Mouse (Mus musculus) hindbrain, embryonic 14.5 days (tissue): ENCODE measurements around the gene Mybpc3. TPM values are rescaled to one million over a fixed set of nuclear protein-coding genes. Genes with fewer than 3 reads are reported as not detected.
A peak's percentile ranks its signal among the peaks of the same experiment; 100 is the strongest.

Experiments used
- ATAC-seq: fragments of 200-750 bp; cut with Nextera tagmentation; 2 replicates; pipeline ENCODE4 v1.8.0; 2017; ENCODE audit warnings: moderate number of reproducible peaks, mild to moderate bottlenecking, moderate TSS enrichment, moderate library complexity; ENCODE audit not compliant: low FRiP score
- DNase-seq: peaks from one replicate; pipeline ENCODE4 v3.0.0-alpha.2; 2015; ENCODE audit warnings: low spot score
- H3K27ac ChIP-seq: fragments of 300-500 bp; sonication (generic); 2 replicates; pipeline ENCODE4 v1.5.1; 2014; ENCODE audit warnings: mild to moderate bottlenecking, moderate library complexity
- H3K27me3 ChIP-seq: fragments of 300-500 bp; sonication (generic); 2 replicates; pipeline ENCODE4 v1.6.1; 2014; ENCODE audit warnings: mild to moderate bottlenecking, low read length, mixed read lengths; ENCODE audit not compliant: control insufficient read depth, insufficient read depth
- H3K36me3 ChIP-seq: fragments of 300-500 bp; sonication (generic); replicated peaks from 2 replicates; pipeline ENCODE4 v1.6.1; 2014; ENCODE audit not compliant: control insufficient read depth, insufficient read depth
- H3K4me1 ChIP-seq: fragments of 300-500 bp; sonication (generic); replicated peaks from 2 replicates; pipeline ENCODE4 v1.6.1; 2014; ENCODE audit warnings: antibody characterized with exemption, low read length, mixed read lengths; ENCODE audit not compliant: control insufficient read depth, insufficient read depth
- H3K4me2 ChIP-seq: fragments of 300-500 bp; sonication (generic); replicated peaks from 2 replicates; pipeline ENCODE4 v1.6.1; 2014; ENCODE audit warnings: mild to moderate bottlenecking, moderate library complexity
- H3K4me3 ChIP-seq: fragments of 300-500 bp; sonication (generic); replicated peaks from 2 replicates; pipeline ENCODE4 v1.5.1; 2014; ENCODE audit warnings: mild to moderate bottlenecking, low read length
- H3K9ac ChIP-seq: fragments of 300-500 bp; sonication (generic); 2 replicates; pipeline ENCODE4 v1.6.1; 2014
- H3K9me3 ChIP-seq: fragments of 300-500 bp; sonication (generic); 2 replicates; pipeline ENCODE4 v1.6.1; 2016; ENCODE audit warnings: low read length; ENCODE audit not compliant: control insufficient read depth
- WGBS: fragments of 180-500 bp; shearing (Covaris S2); extraction: QIAGEN DNeasy Blood & Tissue Kit; methylation state at CpG from one replicate; pipeline ENCODE4 v1.1.7; 2014; 5-methylcytosine and 5-hydroxymethylcytosine counted together
- polyA plus RNA-seq: library from polyadenylated mRNA; unstranded; fragments of >200 nt; fragmentation: Nextera tagmentation; extraction: Ambion mirVana; gene quantifications from 2 replicates; pipeline ENCODE4 v1.2.1, GENCODE M21; 2014

The Mybpc3 gene
- polyA plus RNA-seq, 1 experiment from 2014 or later = not detected

- Histone ChIP-seq H3K9me3 (no peaks in the 10 kb centered on the region), H3K36me3 (no peaks in the 10 kb centered on the region), H3K9ac (peak overlapping the region; percentile 49), H3K4me2 (peak overlapping the region; percentile 62), H3K27me3 (0 out of 2 replicates have a peak, but pooled peaks cover 4% of the 10 kb centered on the region), H3K27ac (no peak overlapping the region), H3K4me1 (peaks cover 6% of the 10 kb centered on the region; the same call in 1 of the 2 replicates), H3K4me3 (peak overlapping the region; percentile 29)
- DNase-seq (no peak), ATAC-seq (no peak)
- 32% methylated on average over 12 of the region's 12 CpGs for WGBS
Measured at GRCm38 (mm10) chr2:91115578-91115970, 2.4 kb upstream of the Mybpc3 start.

- Histone ChIP-seq H3K4me2 (no peak overlapping the region), H3K36me3 (no peaks in the 10 kb centered on the region), H3K9ac (no peak overlapping the region), H3K27ac (no peak overlapping the region), H3K27me3 (0 out of 2 replicates have a peak, but pooled peaks cover 4% of the 10 kb centered on the region), H3K4me3 (no peak overlapping the region), H3K9me3 (no peaks in the 10 kb centered on the region), H3K4me1 (peaks cover 6% of the 10 kb centered on the region; the same call in 1 of the 2 replicates)
- DNase-seq (no peak), ATAC-seq (no peak)
- WGBS = 86% methylated on average over 5 of the region's 5 CpGs
Measured at GRCm38 (mm10) chr2:91116842-91117241, 1.1 kb upstream of the Mybpc3 start.

- 82% methylated on average over 1 of the region's 1 CpGs for WGBS
- Histone ChIP-seq H3K4me3 (no peak overlapping the region), H3K4me1 (peaks cover 6% of the 10 kb centered on the region; the same call in 1 of the 2 replicates), H3K36me3 (no peaks in the 10 kb centered on the region), H3K27ac (no peak overlapping the region), H3K9me3 (no peaks in the 10 kb centered on the region), H3K9ac (no peak overlapping the region), H3K4me2 (no peak overlapping the region), H3K27me3 (0 out of 2 replicates have a peak, but pooled peaks cover 4% of the 10 kb centered on the region)
- DNase-seq (no peak), ATAC-seq (no peak)
Measured at GRCm38 (mm10) chr2:91118647-91119046, 703 bp downstream of the Mybpc3 start.

DNA sequence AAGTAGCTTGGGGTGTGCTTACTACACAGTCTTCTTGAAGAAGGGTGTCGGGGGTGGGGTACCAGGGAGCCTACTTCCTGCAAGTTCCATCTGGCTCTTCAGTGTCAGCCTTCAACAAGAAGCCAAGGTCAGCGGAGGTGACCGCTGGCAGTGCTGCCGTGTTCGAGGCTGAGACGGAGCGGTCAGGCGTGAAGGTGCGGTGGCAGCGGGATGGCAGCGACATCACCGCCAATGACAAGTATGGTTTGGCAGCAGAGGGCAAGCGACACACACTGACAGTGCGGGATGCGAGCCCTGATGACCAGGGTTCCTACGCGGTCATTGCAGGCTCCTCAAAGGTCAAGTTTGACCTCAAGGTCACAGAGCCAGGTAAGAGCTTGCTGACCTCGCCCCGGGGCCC lies 1.1 kb downstream of the Mybpc3 start:
- Histone ChIP-seq H3K4me2 (no peak overlapping the region), H3K36me3 (no peaks in the 10 kb centered on the region), H3K4me1 (peaks cover 6% of the 10 kb centered on the region; the same call in 1 of the 2 replicates), H3K9me3 (no peaks in the 10 kb centered on the region), H3K27ac (no peak overlapping the region), H3K4me3 (no peak overlapping the region), H3K9ac (no peak overlapping the region), H3K27me3 (0 out of 2 replicates have a peak, but pooled peaks cover 4% of the 10 kb centered on the region)
- 89% methylated on average over 19 of the region's 19 CpGs for WGBS
- ATAC-seq = no peak
- DNase-seq = no peak

GRCm38 (mm10) chr2:91119551-91119950 lies 1.6 kb downstream of the Mybpc3 start:
- 0 out of 2 replicates have a peak, but pooled peaks cover 4% of the 10 kb centered on the region for H3K27me3 ChIP-seq
- H3K27ac ChIP-seq = no peak overlapping the region
- no peak overlapping the region for H3K4me3 ChIP-seq
- H3K9me3 ChIP-seq = no peaks in the 10 kb centered on the region
- H3K4me1 ChIP-seq = peaks cover 6% of the 10 kb centered on the region; the same call in 1 of the 2 replicates
- no peak overlapping the region for H3K9ac ChIP-seq
- H3K4me2 ChIP-seq = no peak overlapping the region
- no peak for ATAC-seq
- 91% methylated on average over 6 of the region's 6 CpGs for WGBS
- no peak for DNase-seq
- H3K36me3 ChIP-seq = no peaks in the 10 kb centered on the region

GRCm38 (mm10) chr2:91120261-91120671 lies 2.3 kb downstream of the Mybpc3 start:
- H3K9me3 ChIP-seq = no peaks in the 10 kb centered on the region
- DNase-seq (no peak), ATAC-seq (no peak)
- H3K4me2 ChIP-seq = no peak overlapping the region
- no peak overlapping the region for H3K4me3 ChIP-seq
- no peak overlapping the region for H3K27ac ChIP-seq
- WGBS = 72% methylated on average over 6 of the region's 6 CpGs
- H3K27me3 ChIP-seq = 0 out of 2 replicates have a peak, but pooled peaks cover 2% of the 10 kb centered on the region
- peaks cover 2% of the 10 kb centered on the region; the same call in 1 of the 2 replicates for H3K4me1 ChIP-seq
- H3K36me3 ChIP-seq = no peaks in the 10 kb centered on the region
- H3K9ac ChIP-seq = no peak overlapping the region

DNA sequence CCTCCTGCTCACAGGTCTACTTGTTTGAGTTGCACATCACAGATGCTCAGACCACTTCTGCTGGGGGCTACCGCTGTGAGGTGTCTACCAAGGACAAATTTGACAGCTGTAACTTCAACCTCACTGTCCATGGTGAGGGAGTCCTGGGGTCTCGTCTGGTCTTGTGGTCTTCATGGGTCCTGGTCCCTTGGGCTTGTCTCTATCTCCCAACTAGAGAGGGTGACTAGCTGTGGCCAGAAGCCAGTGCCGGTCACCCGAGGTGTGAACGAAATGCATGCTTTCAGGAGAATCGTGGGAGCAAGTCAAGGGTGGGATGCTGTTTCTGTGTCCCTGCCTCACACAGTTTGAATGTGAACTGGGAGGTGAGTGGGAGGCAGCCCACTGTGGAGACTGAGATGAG lies 3.1 kb downstream of the Mybpc3 start:
- Histone ChIP-seq H3K4me2 (no peak overlapping the region), H3K4me1 (no peaks in the 10 kb centered on the region), H3K36me3 (no peaks in the 10 kb centered on the region), H3K4me3 (no peak overlapping the region), H3K9me3 (no peaks in the 10 kb centered on the region), H3K27me3 (no peaks in the 10 kb centered on the region), H3K27ac (no peak overlapping the region), H3K9ac (no peak overlapping the region)
- ATAC-seq = no peak
- DNase-seq = no peak
- 84% methylated on average over 6 of the region's 6 CpGs for WGBS

DNA sequence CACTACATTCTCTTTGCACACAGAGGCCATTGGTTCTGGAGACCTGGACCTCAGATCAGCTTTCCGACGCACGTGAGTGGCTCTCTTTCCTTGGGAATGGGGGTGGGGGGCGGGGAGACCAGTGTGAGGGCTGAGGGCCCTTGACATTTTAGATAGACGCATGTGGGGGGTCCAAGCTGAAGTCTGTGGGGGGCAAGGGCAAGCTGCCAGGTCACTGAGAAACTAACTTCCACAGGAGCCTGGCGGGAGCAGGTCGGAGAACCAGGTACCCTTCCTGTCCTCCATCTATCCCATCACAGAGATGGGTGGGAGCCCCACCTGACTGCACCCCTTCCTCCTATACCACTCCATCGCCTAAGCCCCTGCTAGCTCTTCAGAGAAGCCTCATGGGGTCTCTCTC lies 3.6 kb downstream of the Mybpc3 start:
- Histone ChIP-seq H3K4me3 (no peak overlapping the region), H3K9ac (no peak overlapping the region), H3K27me3 (no peaks in the 10 kb centered on the region), H3K4me1 (no peaks in the 10 kb centered on the region), H3K9me3 (no peaks in the 10 kb centered on the region), H3K27ac (no peak overlapping the region), H3K36me3 (no peaks in the 10 kb centered on the region), H3K4me2 (no peak overlapping the region)
- DNase-seq = no peak
- ATAC-seq = no peak
- WGBS = 67% methylated on average over 8 of the region's 8 CpGs

DNA sequence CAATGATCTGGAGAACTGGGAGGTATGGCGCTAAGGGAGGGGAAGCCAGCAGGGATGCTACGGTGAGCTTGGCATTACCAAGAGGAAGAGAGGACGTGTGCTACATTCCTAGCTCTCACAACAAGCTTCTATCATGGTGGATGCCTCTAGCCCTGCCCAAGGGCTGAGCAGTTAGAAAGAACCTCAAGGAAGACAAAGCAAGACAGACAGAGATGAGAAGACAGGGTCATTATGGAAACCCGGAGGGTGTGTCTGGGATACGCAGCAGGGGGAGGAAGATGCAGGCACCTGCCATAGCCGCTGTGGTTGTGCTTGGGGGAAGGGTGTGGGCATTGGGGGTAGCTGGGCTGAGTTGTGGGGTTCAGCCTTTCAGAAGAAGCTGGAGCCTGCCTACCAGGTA lies 5.6 kb downstream of the Mybpc3 start:
- WGBS = 79% methylated on average over 6 of the region's 6 CpGs
- H3K4me3 ChIP-seq = no peak overlapping the region
- H3K4me2 ChIP-seq = no peak overlapping the region
- DNase-seq = no peak
- no peak overlapping the region for H3K9ac ChIP-seq
- ATAC-seq = no peak
- no peak overlapping the region for H3K27ac ChIP-seq
- no peaks in the 10 kb centered on the region for H3K9me3 ChIP-seq
- no peaks in the 10 kb centered on the region for H3K4me1 ChIP-seq
- H3K27me3 ChIP-seq = no peaks in the 10 kb centered on the region
- no peaks in the 10 kb centered on the region for H3K36me3 ChIP-seq

- no peak for ATAC-seq
- H3K27ac ChIP-seq = no peak overlapping the region
- no peaks in the 10 kb centered on the region for H3K36me3 ChIP-seq
- no peak for DNase-seq
- H3K4me3 ChIP-seq = no peak overlapping the region
- H3K4me2 ChIP-seq = no peak overlapping the region
- 91% methylated on average over 10 of the region's 10 CpGs for WGBS
- H3K9ac ChIP-seq = no peak overlapping the region
- H3K9me3 ChIP-seq = no peaks in the 10 kb centered on the region
- H3K4me1 ChIP-seq = no peaks in the 10 kb centered on the region
- H3K27me3 ChIP-seq = no peaks in the 10 kb centered on the region
Measured at GRCm38 (mm10) chr2:91125101-91125500, 7.2 kb downstream of the Mybpc3 start.
